Mouse (Mus musculus): Measurements from ENCODE around the gene Zdhhc24. TPM values are rescaled to one million over a fixed set of nuclear protein-coding genes. Genes with fewer than 3 reads are reported as not detected.

Gene Zdhhc24
- polyA plus RNA-seq (2015; fragmentation: Nextera tagmentation; extraction: Ambion mirVana), result 12.5 and 14.8 TPM in 2 replicates

DNA sequence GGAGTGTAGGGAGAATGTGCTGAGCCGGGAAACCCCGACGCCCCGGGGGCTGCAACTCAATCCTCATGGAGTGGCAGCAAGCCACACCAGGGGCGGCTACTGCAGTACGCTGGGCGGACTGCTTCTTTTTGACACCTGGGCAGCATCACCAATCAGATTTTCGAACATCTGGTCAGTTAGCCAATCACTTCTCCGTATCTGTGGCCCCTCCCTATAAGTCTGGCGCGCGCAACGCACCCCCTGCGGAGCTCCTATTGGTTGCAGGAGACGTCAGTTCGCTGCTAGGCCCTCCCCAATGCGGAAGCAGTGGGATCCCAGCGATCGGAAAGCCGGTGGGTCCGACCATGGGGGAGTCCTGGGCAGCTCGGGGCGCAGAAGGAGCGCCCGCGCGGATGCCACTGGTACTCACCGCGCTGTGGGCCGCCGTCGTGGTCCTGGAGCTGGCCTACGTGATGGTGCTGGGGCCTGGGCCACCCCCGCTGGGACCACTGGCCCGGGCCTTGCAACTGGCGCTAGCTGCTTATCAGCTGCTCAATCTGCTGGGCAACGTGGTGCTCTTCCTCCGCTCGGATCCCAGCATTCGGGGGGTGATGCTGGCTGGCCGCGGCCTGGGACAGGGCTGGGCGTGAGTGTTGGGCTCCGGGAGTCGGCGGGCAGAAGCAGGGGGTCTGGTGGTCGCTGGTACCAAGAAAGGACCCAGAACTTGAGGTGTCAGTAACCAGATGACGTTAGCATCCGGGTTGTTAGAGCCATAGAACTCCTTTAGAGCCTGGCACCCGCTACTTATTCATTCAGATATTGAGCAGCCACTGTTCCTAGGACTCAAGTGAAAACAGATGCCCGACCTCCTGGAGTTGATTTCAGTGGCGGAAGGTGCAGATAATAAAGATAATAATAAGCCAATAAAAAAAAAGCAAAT is at the start of gene Zdhhc24:
Zdhhc24 (plus strand) TSS at position 264 of the 919 bp plus-strand sequence.

DNA sequence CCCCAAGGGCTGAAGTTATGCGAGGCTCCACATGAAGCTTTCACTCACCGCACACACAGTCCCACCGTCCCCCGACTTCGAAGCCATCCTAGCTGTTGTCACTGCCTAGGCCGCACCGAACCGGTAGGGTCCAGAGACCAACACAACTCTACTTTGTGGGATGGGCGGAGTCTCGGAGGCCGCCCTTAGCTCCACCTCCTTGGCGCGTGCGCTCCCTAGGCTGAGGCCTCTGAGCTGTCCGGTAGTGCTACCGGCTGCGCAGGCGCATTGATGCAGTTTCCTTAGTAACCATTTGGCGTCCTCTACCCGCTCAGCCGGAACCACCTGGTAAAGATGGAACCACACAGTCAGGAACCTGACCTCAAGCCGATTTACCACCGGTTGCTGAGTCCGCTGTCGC is 39.3 kb upstream of the Zdhhc24 start, which contains the start of the genes Ccs and Ccdc87:
Ccs (minus strand) TSS at position 184 of the 400 bp plus-strand sequence.
Ccdc87 (plus strand) TSS at position 218 of the 400 bp plus-strand sequence.

DNA sequence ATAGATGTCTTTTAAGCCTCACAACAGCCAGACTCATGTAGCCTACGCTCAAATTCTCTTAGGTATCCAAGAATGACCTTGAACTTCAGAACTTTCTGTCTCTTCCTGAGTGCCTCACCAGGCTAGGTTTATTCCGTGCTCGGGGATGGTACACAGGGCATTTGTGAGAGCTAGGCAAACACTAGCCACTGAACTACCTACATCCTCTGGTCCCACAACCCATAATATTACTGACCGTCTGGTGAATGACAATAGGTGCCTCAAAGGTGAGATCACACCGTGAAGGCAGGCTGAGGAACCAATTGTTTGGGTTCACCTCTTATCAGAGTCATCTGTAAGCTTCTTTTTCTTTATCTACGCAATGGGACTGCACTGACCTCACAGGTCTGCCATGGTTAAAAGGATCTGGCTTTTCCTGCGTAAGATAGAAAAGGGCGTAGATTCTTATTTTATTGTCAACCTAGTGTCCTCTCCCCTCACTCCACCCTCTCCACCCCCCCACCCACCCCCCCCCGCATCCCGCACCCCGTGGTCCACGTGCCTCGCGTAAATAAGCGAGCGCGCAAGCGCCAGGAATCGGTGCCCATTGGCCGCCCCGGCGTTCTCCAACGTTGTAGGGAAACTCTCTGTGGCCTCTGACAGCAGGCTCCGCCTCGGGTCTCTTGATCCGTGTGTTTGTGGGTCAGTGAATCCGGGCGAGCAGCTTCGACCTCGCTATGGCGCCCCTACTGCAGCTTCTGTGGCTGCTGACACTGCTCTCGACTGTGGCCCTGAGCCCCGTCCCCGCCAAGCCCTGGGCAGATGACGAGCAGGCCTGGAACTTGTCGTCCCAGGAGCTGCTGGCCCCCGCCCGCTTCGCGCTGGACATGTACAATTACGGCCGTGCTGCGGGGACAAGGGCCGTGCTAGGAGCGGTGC is 23.7 kb upstream of the Zdhhc24 start, which contains the start of gene Ctsf:
Ctsf (plus strand) TSS at position 579 of the 918 bp plus-strand sequence.

DNA sequence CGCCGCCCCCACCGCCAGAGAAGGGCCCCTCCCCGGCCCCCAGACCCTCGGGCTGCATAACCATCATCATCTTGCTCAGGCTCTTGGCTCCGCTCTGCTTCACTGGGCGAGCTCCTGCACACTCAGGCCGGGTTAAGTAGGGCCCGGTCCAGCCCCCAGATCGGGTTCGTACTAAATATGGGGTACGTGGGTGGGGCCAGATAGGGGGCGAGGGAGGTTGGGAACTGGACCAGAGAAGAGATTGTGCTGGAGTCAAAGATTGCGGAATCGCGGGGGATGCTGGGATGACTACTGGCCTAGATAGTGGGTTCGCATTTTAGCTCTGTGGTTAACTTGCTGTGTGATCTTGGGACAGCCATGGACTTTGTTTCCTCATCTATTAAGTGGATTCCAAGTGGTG is 683 bp upstream of the Zdhhc24 start, which contains the start of gene Actn3:
Actn3 (minus strand) TSS at position 125 of the 400 bp plus-strand sequence.

GRCm38 (mm10) chr19:4905979-4906794 is 27.7 kb downstream of the Zdhhc24 start, which contains the start of gene Bbs1:
Gene Bbs1 (minus strand): TSS chr19:4906628.

GRCm38 (mm10) chr19:4927904-4928531 is 49.5 kb downstream of the Zdhhc24 start, which contains the start of gene Dpp3:
Gene Dpp3 (minus strand): TSS chr19:4928287.

Other genes with a start within 250 kb of the Zdhhc24 start
- 2.2 and 3.2 TPM in 2 replicates for gene Gm960, start 180.0 kb upstream of the Zdhhc24 start, polyA plus RNA-seq (2015; fragmentation: Nextera tagmentation; extraction: Ambion mirVana)
- 0.61 and 1.9 TPM in 2 replicates for gene Sptbn2, start 167.5 kb upstream of the Zdhhc24 start, polyA plus RNA-seq (2015; fragmentation: Nextera tagmentation; extraction: Ambion mirVana)
- gene Rbm4b, start 122.2 kb upstream of the Zdhhc24 start, polyA plus RNA-seq (2015; fragmentation: Nextera tagmentation; extraction: Ambion mirVana), result 28.0 and 39.4 TPM in 2 replicates
- 18.8 and 24.5 TPM in 2 replicates for gene Rbm4, start 84.8 kb upstream of the Zdhhc24 start, polyA plus RNA-seq (2015; fragmentation: Nextera tagmentation; extraction: Ambion mirVana)
- gene Gm21992, start 67.1 kb upstream of the Zdhhc24 start, polyA plus RNA-seq (2015; fragmentation: Nextera tagmentation; extraction: Ambion mirVana), result 13.2 and 19.4 TPM in 2 replicates
- 19.3 and 22.3 TPM in 2 replicates for gene Rbm14, start 67.0 kb upstream of the Zdhhc24 start, polyA plus RNA-seq (2015; fragmentation: Nextera tagmentation; extraction: Ambion mirVana)
- 79.9 and 127 TPM in 2 replicates for gene Ccs, start 39.3 kb upstream of the Zdhhc24 start, polyA plus RNA-seq (2015; fragmentation: Nextera tagmentation; extraction: Ambion mirVana)
- 0.08 and 0.10 TPM in 2 replicates for gene Ccdc87, start 39.3 kb upstream of the Zdhhc24 start, polyA plus RNA-seq (2015; fragmentation: Nextera tagmentation; extraction: Ambion mirVana)
- gene Ctsf, start 23.5 kb upstream of the Zdhhc24 start, polyA plus RNA-seq (2015; fragmentation: Nextera tagmentation; extraction: Ambion mirVana), result 192 and 458 TPM in 2 replicates
- gene Actn3, start 759 bp upstream of the Zdhhc24 start, polyA plus RNA-seq (2015; fragmentation: Nextera tagmentation; extraction: Ambion mirVana), result 2.4 and 3.2 TPM in 2 replicates
- gene Bbs1, start 28.0 kb downstream of the Zdhhc24 start, polyA plus RNA-seq (2015; fragmentation: Nextera tagmentation; extraction: Ambion mirVana), result 3.5 and 4.2 TPM in 2 replicates
- gene Dpp3, start 49.6 kb downstream of the Zdhhc24 start, polyA plus RNA-seq (2015; fragmentation: Nextera tagmentation; extraction: Ambion mirVana), result 63.8 and 106 TPM in 2 replicates
- 1.9 and 2.9 TPM in 2 replicates for gene Peli3, start 64.5 kb downstream of the Zdhhc24 start, polyA plus RNA-seq (2015; fragmentation: Nextera tagmentation; extraction: Ambion mirVana)
- gene Mrpl11, start 83.5 kb downstream of the Zdhhc24 start, polyA plus RNA-seq (2015; fragmentation: Nextera tagmentation; extraction: Ambion mirVana), result 136 and 156 TPM in 2 replicates
- gene Npas4, start 111.6 kb downstream of the Zdhhc24 start, polyA plus RNA-seq (2015; fragmentation: Nextera tagmentation; extraction: Ambion mirVana), result 0.07 TPM in 1 of 2 replicates, not detected in the other
- gene Slc29a2, start 145.2 kb downstream of the Zdhhc24 start, polyA plus RNA-seq (2015; fragmentation: Nextera tagmentation; extraction: Ambion mirVana), result 0.57 and 1.9 TPM in 2 replicates
- 45.2 and 51.4 TPM in 2 replicates for gene B4gat1, start 160.2 kb downstream of the Zdhhc24 start, polyA plus RNA-seq (2015; fragmentation: Nextera tagmentation; extraction: Ambion mirVana)
- gene AC124502.3, start 160.2 kb downstream of the Zdhhc24 start, polyA plus RNA-seq (2015; fragmentation: Nextera tagmentation; extraction: Ambion mirVana), result 0.20 and 1.6 TPM in 2 replicates
- 36.1 and 44.9 TPM in 2 replicates for gene Brms1, start 162.7 kb downstream of the Zdhhc24 start, polyA plus RNA-seq (2015; fragmentation: Nextera tagmentation; extraction: Ambion mirVana)
- 1.1 and 1.5 TPM in 2 replicates for gene Rin1, start 171.8 kb downstream of the Zdhhc24 start, polyA plus RNA-seq (2015; fragmentation: Nextera tagmentation; extraction: Ambion mirVana)
- gene Cd248, start 189.4 kb downstream of the Zdhhc24 start, polyA plus RNA-seq (2015; fragmentation: Nextera tagmentation; extraction: Ambion mirVana), result 79.7 and 120 TPM in 2 replicates
- 6.4 and 9.5 TPM in 2 replicates for gene Tmem151a, start 206.9 kb downstream of the Zdhhc24 start, polyA plus RNA-seq (2015; fragmentation: Nextera tagmentation; extraction: Ambion mirVana)
- gene Yif1a, start 209.9 kb downstream of the Zdhhc24 start, polyA plus RNA-seq (2015; fragmentation: Nextera tagmentation; extraction: Ambion mirVana), result 83.2 and 106 TPM in 2 replicates
- 19.6 and 30.8 TPM in 2 replicates for gene Cnih2, start 219.9 kb downstream of the Zdhhc24 start, polyA plus RNA-seq (2015; fragmentation: Nextera tagmentation; extraction: Ambion mirVana)
- 213 and 238 TPM in 2 replicates for gene Rab1b, start 228.4 kb downstream of the Zdhhc24 start, polyA plus RNA-seq (2015; fragmentation: Nextera tagmentation; extraction: Ambion mirVana)
- gene Klc2, start 239.9 kb downstream of the Zdhhc24 start, polyA plus RNA-seq (2015; fragmentation: Nextera tagmentation; extraction: Ambion mirVana), result 14.0 and 16.2 TPM in 2 replicates